10 mouse cellular contexts compared by ENCODE assay signal in genomic region chr1:42698584-42699333, GRCm38 (mm10). TPM values are rescaled to one million over a fixed set of nuclear protein-coding genes. Genes with fewer than 3 reads are reported as not detected.
DNase-seq lines count a peak whose midpoint lies in the region; ATAC-seq and TF ChIP-seq lines count a peak whose summit lies in the region.
"Had no signal": no experiment of that assay in that cellular context is flagged by ENCODE, and none has a peak within 500 bp of the region (broad histone marks: within the 10 kb centered on the region; RNA-seq: fewer than 3 reads in every experiment).

No protein-coding gene starts in this region.

- WGBS in forebrain, embryonic 13.5 days, result under 1% methylated on average over 47 of the region's 57 CpGs
- 3% methylated on average over 33 of the region's 57 CpGs for WGBS in limb, embryonic 15.5 days

- peak overlapping the region; percentile 100 for H3K27ac ChIP-seq in forebrain, embryonic 13.5 days
- H3K27ac ChIP-seq in limb, embryonic 15.5 days, result no peak overlapping the region
- H3K27ac ChIP-seq: macrophage had no signal

- DNase-seq in heart, adult 11 months, result peak; percentile 79
- DNase-seq in heart, postnatal 10 days, result no peak
- no peak for DNase-seq in spleen, adult 18-20 months
- no peak for DNase-seq in c-Kit-positive CD71-positive TER-119-positive erythroid progenitor cells, embryonic 14.5 days (ENCODE audit: low spot score)
- DNase-seq in spleen, postnatal 4 days (ENCODE audit: low spot score in 2 of 2), result no peak
- DNase-seq: cerebellum, adult 9-11 months had no signal

- peak overlapping the region; percentile 67 for H3K4me3 ChIP-seq in E14TG2a.4 (replicated peaks; ENCODE audit: low read length)
- peak overlapping the region; percentile 99 for H3K4me3 ChIP-seq in forebrain, embryonic 13.5 days
- peak overlapping the region; percentile 42 for H3K4me3 ChIP-seq in limb, embryonic 15.5 days

- H3K36me3 ChIP-seq in E14TG2a.4 (ENCODE audit: insufficient read depth, low read length), result no peaks in the 10 kb centered on the region
- H3K36me3 ChIP-seq in forebrain, embryonic 13.5 days (ENCODE audit: poor library complexity, severe bottlenecking), result peaks cover 31% of the 10 kb centered on the region
- H3K36me3 ChIP-seq in limb, embryonic 15.5 days, result no peaks in the 10 kb centered on the region

- no peaks in the 10 kb centered on the region for H3K9me3 ChIP-seq in E14TG2a.4 (ENCODE audit: low read length)
- no peaks in the 10 kb centered on the region for H3K9me3 ChIP-seq in forebrain, embryonic 13.5 days (replicated peaks)
- no peaks in the 10 kb centered on the region for H3K9me3 ChIP-seq in limb, embryonic 15.5 days

- H3K27me3 ChIP-seq in E14TG2a.4 (ENCODE audit: insufficient read depth, low read length), result peaks cover 80% of the 10 kb centered on the region
- no peaks in the 10 kb centered on the region for H3K27me3 ChIP-seq in forebrain, embryonic 13.5 days
- peaks cover 91% of the 10 kb centered on the region for H3K27me3 ChIP-seq in limb, embryonic 15.5 days

- ATAC-seq in forebrain, embryonic 13.5 days, result no peak
- ATAC-seq in limb, embryonic 15.5 days (ENCODE audit: insufficient number of reproducible peaks, low FRiP score, low TSS enrichment, low read depth), result no peak

- intact Hi-C loops in heart, postnatal 10 days (cut with DNase I), result loop anchor here (10.0 kb wide), 1 partner anchor 1424 kb away; no protein-coding TSS in a partner anchor

- H3K9ac ChIP-seq in forebrain, embryonic 13.5 days, result peak overlapping the region; percentile 100
- no peak overlapping the region for H3K9ac ChIP-seq in limb, embryonic 15.5 days

- TF ChIP-seq CTCF in E14TG2a.4 (conservative IDR thresholded peaks at IDR 0.05; ENCODE audit: low read length), result no peak

- peaks cover 43% of the 10 kb centered on the region for H3K4me1 ChIP-seq in E14TG2a.4 (replicated peaks; ENCODE audit: low read depth, low read length)
- peaks cover 14% of the 10 kb centered on the region for H3K4me1 ChIP-seq in forebrain, embryonic 13.5 days
- H3K4me1 ChIP-seq in limb, embryonic 15.5 days, result peaks cover 46% of the 10 kb centered on the region

- H3K4me2 ChIP-seq in forebrain, embryonic 13.5 days, result peak overlapping the region; percentile 98
- peak overlapping the region; percentile 64 for H3K4me2 ChIP-seq in limb, embryonic 15.5 days

RNA-seq across cellular contexts. Expression of gene Pou3f3, which starts 3.2 kb away (rescaled TPM):
- not detected for total RNA-seq in heart, postnatal 10 days (2021)
- polyA plus RNA-seq in forebrain, embryonic 13.5 days (2015; fragmentation: Nextera tagmentation; extraction: Ambion mirVana), result 37.1 and 44.2 TPM in 2 replicates
- 0.47 and 0.86 TPM in 2 replicates for polyA plus RNA-seq in limb, embryonic 15.5 days (2015; fragmentation: Nextera tagmentation; extraction: Ambion mirVana)
- polyA plus RNA-seq: macrophage had no signal

Comparison
In these comparisons a context has a peak if more than half of its experiments do, and no peak if none do; other contexts are left out.
1. H3K4me3 ChIP-seq: peak in every context shown above with its lines; median percentile 99 in forebrain, embryonic 13.5 days; 67 in E14TG2a.4; 42 in limb, embryonic 15.5 days.
2. RNA of gene Pou3f3, which starts 3.2 kb away (polyA plus RNA-seq): 37.1 to 44.2 TPM in forebrain, embryonic 13.5 days; 0.47 to 0.86 TPM in limb, embryonic 15.5 days; every median in the first group is over 10 times any median in the second.